Mouse (Mus musculus) left cerebral cortex, postnatal 14 days (tissue): ENCODE results near the gene Adap2. TPM values are rescaled to one million over a fixed set of nuclear protein-coding genes. Genes with fewer than 3 reads are reported as not detected.
"Not testable (repeated sequence)": the region's sequence is repeated elsewhere in the genome, so short reads cannot be mapped to it uniquely, and the experiment has no call there.

ENCODE experiments used
- DNase-seq, 2 experiments: peaks; one replicate each; pipeline ENCODE4 v3.0.0; 2021 to 2022; ENCODE audit warnings: low spot score in 2 of 2, mixed read lengths in 1 of 2
- intact Hi-C: fragments of 180-260 bp; cut with DNase I; formaldehyde crosslinking; loops from one replicate; pipeline ENCODE4 v1.15.1; 2025
- long read RNA-seq, 2 experiments: library from polyadenylated mRNA; stranded (forward); transcript quantifications; one replicate each; pipeline ENCODE4 v2.0.0; 2021
- total RNA-seq, 2 experiments: library from RNA; stranded (reverse); gene quantifications; 2 replicates each; pipeline ENCODE4 v1.2.3; 2021

Gene Adap2
- total RNA-seq: 10 to 100 TPM in 1 of 2 experiments, 1 to 10 TPM in 1; 8.3 to 10.2 TPM
- long read RNA-seq, experiment 1: 0 reads
- long read RNA-seq, experiment 2, partial matches to known transcripts: 1 of 1 reads
- long read RNA-seq, experiment 2, other reads (novel, unspliced or antisense): 0 of 1 reads

DNA sequence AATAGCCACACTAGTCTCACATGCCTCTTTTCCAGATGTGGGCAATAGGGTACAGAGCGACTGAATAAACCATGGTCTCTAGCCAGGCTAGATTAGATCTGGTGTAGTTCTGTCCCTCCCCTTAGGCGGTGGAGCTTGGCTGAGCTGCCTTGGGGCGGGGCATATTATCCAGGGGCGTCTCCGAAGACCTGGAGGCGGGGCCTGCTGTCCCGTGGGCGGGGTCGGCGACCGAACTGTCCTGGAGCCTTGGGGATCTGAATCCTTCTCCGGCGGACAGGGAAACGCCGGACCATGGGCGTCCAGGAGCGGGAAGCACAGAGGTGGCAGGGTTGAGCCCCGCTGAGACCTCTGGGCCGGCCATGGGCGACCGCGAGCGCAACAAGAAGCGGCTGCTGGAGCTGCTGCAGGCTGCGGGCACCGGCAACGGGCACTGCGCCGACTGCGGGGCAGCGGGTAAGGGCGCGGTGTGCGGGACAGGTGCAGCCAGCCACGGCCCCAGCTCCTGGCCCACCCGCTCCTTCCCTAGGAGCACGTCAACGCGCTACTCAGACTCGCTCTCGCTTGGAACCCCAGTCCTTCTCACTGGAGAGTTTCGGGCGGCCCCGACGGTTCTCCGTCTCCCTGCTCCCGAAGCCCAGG, at the start of gene Adap2:
Gene Adap2 (plus strand): TSS at position 249 of the 639 bp plus-strand sequence.
- intact Hi-C loops: no loop called here
- DNase-seq: peak; percentile 70 to 78

- intact Hi-C loops: no loop called here
- no peak for DNase-seq
Observed at GRCm38 (mm10) chr11:80104407-80104806, 49.5 kb upstream of the Adap2 start.

GRCm38 (mm10) chr11:80116411-80116810, 37.5 kb upstream of the Adap2 start:
- intact Hi-C loops: no loop called here
- no peak for DNase-seq

- intact Hi-C loops: no loop called here
Observed at GRCm38 (mm10) chr11:80132050-80132449, 21.9 kb upstream of the Adap2 start.

GRCm38 (mm10) chr11:80134744-80135143, 19.2 kb upstream of the Adap2 start:
- DNase-seq: no peak
- intact Hi-C loops: no loop called here

More at GRCm38 (mm10) chr11:80132050-80132449, 21.9 kb upstream of the Adap2 start:
- no peak for DNase-seq

DNA sequence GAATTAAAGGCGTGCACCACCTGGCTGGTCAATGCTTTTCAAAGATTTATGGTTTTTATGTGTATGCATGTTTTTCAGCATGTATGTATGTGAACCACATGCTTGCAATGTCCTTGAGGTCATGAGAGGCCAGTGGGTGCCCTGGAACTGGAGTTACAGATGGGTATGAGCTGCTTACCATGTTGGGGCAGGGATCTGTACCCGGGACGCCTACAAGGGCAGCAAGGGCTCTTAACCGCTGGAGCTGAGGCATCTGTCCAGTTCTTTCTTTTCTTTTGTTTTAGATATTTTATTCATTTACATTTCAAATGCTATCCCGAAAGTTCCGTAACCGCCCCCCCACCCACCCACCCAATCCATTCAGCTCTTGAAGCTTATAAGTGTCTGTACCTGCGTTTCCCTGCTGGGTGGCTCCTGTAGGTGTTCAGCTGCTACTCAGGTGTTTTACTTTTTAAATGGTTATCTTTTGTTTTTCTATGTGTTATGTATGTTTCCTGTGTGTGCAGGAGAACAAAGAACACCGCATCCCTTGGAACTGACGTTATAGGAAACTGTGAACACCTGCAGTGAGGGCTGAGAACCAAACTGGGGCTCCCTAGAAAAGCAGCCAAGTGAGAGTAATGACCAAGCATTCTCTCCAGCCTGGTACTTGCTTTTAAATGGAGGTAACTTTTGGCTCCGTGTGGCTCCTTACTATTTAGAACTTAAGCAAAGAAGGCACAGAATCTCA, 17.8 kb upstream of the Adap2 start:
- intact Hi-C loops: no loop called here
- DNase-seq: no peak

DNA sequence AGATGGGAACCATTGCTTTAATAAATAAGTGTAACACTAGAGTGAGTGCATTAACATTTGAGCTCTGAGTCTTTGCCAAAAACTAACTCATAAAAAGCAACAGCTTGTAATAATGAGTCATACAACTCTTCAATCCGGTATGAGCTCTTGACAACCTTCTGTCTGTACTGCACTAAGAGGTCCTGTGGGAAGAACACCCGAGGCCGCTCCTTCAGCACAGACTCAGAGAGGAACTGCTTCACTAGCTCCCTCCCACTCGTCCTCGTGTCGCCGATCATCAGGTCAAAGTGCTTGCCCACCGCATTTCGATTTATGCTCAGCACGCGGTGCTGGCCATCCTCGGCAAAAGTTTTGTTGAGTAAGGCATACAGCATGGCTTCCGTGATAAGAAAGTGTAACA, 17.1 kb upstream of the Adap2 start:
- DNase-seq: no peak

DNA sequence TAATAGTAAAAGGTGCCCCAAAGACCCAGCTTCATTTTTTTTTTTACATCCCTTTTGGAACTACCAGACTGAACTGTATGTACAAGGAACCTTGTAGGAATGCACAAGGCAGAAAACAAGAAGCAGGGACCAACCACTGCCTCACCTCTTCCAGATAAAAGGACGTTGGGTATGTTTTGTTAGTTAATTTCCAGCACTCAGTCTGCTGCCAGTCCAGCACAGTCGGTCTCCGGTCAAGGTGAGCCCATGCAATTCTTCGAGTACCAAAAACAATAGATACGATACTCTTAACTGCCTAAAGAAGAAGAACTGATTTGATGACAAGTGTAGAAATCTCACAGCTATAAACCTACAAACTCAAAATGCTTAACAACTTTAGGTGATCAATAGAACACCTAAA, 16.1 kb upstream of the Adap2 start:
- DNase-seq: no peak
- intact Hi-C loops: no loop called here

More for the DNA sequence above, 17.1 kb upstream of the Adap2 start:
- intact Hi-C loops: no loop called here

- intact Hi-C loops: no loop called here
- DNase-seq: peak; percentile 75 to 85
Observed at GRCm38 (mm10) chr11:80141825-80142521, 11.9 kb upstream of the Adap2 start, which contains the start of gene Tefm. Gene Tefm, minus strand, starts transcription at chr11:80142175.

DNA sequence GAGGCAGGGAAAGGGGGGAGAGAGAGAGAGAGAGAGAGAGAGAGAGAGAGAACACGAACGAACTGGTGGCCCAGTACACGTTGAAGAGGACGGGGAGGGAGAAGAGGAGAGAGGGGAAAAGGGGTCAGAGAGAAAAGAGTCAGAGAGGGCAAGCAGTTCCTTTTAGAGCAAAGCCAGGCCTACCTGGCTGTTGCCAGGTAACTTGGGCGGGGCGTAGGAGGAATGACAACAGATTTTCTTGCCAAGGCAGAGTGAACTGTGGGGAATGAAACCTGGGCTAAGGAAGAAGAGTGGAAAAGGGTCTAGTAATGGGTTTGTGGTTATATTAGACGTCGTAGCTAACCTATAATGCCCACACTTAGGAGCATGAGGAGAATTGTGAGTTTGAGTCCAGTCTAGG, 11.0 kb upstream of the Adap2 start:
- intact Hi-C loops: no loop called here

GRCm38 (mm10) chr11:80145787-80146275, 8.1 kb upstream of the Adap2 start:
- intact Hi-C loops: no loop called here
- DNase-seq: no peak

More for the DNA sequence above, 11.0 kb upstream of the Adap2 start:
- no peak for DNase-seq

GRCm38 (mm10) chr11:80147748-80148147, 6.2 kb upstream of the Adap2 start:
- intact Hi-C loops: no loop called here
- no peak for DNase-seq

DNA sequence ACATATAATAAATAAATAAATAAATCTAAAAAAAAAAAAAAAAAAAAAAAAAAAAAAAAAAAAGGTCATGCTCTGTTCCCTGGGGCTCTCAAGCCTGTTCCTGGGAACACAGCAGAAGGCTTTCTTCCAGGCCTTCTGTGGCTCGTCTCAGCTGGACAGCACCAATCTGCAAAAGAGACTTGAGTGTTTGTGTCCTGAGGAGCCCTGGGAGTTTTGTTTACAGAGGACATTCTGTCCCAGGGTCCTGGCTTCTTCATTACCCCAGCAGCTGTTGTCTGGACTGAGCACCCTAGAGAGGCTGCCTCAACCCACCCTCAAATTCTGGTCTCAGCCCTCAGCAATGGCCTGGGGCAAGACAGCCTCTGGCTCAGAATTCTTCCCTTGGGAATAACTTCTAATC, 5.6 kb upstream of the Adap2 start:
- DNase-seq: no peak
- intact Hi-C loops: no loop called here

DNA sequence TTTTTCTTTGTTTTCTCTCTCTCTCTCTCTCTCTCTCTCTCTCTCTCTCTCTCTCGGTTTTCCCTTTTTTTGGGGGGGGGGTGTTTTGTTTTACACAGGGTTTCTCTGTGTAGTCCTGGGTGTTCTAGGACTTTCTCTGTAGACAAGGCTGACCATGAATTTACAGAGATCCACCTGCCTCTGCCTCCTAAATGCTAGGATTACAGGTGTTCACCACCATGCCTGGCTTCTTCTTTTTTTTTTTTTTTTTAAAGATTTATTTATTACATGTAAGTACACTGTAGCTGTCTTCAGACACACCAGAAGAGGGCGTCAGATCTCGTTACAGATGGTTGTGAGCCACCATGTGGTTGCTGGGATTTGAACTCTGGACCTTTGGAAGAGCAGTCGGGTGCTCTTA, 4.9 kb upstream of the Adap2 start:
- intact Hi-C loops, DNase-seq: not testable (repeated sequence)

DNA sequence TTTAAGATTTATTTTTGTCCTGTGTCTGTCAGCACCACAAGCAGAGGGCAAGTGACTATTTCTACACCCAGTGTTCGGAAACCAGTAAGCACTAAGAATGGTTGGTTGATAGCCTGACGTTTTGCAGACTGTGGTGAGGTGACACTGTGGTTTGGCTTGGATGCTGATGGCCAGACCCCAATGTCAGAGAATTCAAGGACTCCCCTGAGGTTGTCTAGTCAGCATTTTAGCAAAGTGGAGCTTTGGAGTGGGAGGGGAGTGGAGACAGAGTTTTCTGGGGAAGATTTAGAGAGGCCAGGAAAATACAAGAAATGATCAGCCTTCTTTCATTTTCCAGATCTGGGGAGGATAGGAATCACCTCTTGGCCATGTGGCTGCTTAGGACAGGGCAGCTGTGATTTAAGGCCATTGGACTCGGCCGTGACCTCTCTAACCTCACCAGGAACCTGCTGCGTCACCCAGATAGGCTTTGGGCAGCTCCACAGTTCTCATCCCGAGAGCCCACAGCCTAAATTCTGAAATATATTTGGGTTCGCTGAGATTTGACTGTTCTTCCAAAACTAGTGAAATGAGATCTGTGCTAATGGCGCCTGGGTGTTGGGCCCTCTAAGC, 4.4 kb upstream of the Adap2 start:
- intact Hi-C loops: no loop called here
- DNase-seq: no peak

DNA sequence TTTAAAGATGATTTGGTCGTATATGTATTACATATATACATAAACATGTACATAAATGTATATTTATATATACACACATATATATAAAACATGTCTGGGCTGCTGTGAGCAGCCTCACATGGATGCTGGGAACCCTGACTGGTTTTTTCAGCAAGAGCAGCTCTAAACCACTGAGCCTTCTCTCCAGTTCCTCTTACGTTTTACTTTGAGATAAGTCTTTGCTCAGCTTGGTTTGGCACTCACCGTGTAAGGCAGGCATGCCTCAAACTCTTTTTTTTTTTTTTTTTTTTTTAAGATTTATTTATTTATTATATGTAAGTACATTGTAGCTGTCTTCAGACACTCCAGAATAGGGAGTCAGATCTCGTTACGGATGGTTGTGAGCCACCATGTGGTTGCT, 3.3 kb upstream of the Adap2 start:
- DNase-seq: no peak
- intact Hi-C loops: no loop called here

- no peak for DNase-seq
- intact Hi-C loops: no loop called here
Observed at GRCm38 (mm10) chr11:80151541-80151940, 2.4 kb upstream of the Adap2 start.

GRCm38 (mm10) chr11:80152376-80152775, 1.5 kb upstream of the Adap2 start:
- intact Hi-C loops: no loop called here
- DNase-seq: no peak

DNA sequence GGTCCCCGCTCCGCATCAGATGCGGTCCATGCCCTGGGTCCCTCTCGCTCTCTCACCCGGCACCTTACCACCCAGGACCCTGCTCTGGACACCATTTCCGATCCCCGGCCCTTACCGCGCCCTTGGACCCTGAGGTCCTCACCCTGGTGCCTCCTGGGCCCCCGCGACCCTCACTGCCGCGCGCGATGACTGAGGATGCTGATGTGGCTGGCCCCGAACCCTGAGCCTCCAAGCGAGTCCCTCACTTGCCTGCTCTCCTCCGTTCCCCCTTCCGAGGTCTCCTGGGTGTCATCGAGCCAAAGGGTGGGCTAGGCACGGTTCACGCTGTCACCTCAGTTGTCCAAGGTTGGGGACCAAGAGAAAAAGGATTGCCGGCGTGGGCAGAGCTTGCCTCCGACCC, 596 bp downstream of the Adap2 start:
- intact Hi-C loops: no loop called here
- no peak for DNase-seq

DNA sequence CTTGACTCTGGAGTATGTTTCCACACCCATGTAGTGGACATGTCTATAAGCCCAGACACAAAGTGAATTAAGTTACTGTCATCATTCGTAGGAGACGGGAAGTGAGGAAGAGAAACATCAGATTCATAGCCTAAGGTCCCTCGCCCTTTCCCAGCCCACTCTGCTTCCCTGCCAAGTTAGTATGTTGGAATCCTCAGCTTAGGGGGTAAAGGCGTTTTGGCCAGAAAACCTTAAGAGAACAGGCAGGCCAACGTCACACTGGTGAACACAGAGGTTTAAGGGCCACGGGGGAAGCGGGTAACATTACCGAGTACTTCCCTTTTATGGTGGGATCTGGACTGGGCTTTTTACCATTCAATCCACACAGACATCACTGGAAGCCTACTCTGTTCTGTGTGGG, 1.6 kb downstream of the Adap2 start:
- intact Hi-C loops: no loop called here
- DNase-seq: no peak
